Mouse (Mus musculus) left cerebral cortex, postnatal 14 days (tissue): ENCODE measurements around the gene Gm3854. TPM values are rescaled to one million over a fixed set of nuclear protein-coding genes. Genes with fewer than 3 reads are reported as not detected.
"Not testable (repeated sequence)": the region's sequence is repeated elsewhere in the genome, so short reads cannot be mapped to it uniquely, and the experiment has no call there.

Experiments used
- DNase-seq, 2 experiments: peaks; one replicate each; pipeline ENCODE4 v3.0.0; 2021 to 2022; ENCODE audit warnings: low spot score in 2 of 2, mixed read lengths in 1 of 2
- intact Hi-C: fragments of 180-260 bp; cut with DNase I; formaldehyde crosslinking; loops from one replicate; pipeline ENCODE4 v1.15.1; 2025
- long read RNA-seq, 2 experiments: library from polyadenylated mRNA; stranded (forward); transcript quantifications; one replicate each; pipeline ENCODE4 v2.0.0; 2021
- total RNA-seq, 2 experiments: library from RNA; stranded (reverse); gene quantifications; 2 replicates each; pipeline ENCODE4 v1.2.3; 2021

The Gm3854 gene
- total RNA-seq: 1 to 10 TPM; 7.4 to 7.5 TPM
- long read RNA-seq, experiment 1, partial matches to known transcripts: 0 of 2 reads
- long read RNA-seq, experiment 1, other reads (novel, unspliced or antisense): 1 of 2 reads
- long read RNA-seq, experiment 2, partial matches to known transcripts: 0 of 2 reads
- long read RNA-seq, experiment 2, other reads (novel, unspliced or antisense): 1 of 2 reads

DNA sequence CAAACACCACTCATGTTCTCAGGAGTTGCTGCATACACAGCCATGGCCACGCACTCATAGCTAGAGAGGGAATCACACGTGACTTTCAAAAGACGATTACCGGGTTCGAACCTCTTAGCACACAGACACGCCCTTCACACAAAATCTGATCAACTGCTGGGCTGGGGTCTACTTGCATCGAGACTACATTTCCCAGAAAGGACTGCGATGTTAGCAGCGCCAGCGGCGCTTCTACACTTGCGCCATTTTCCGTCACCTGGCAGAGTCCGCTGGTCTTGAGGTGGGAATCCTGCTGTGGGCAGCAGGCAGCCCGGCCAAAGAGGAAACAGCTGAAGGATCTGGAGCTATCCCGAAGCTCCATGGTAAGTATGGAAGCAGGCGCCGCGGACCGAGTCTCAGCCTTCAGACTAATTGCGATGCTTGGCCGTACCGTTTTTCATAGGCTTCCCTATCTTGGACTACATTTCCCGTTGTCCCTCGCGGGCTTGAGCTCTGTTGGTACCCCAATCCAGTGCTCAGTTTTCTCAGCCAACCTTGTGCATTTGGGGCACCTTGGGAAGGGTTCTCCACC is at the start of gene Gm3854:
TSS of gene Gm3854 (plus strand) at position 259 of the 571 bp plus-strand sequence.
- peak; percentile 79 to 81 for DNase-seq
- intact Hi-C loops: no loop called here

GRCm38 (mm10) chr7:6300796-6301195 is 42.8 kb upstream of the Gm3854 start:
- DNase-seq, intact Hi-C loops: not testable (repeated sequence)

DNA sequence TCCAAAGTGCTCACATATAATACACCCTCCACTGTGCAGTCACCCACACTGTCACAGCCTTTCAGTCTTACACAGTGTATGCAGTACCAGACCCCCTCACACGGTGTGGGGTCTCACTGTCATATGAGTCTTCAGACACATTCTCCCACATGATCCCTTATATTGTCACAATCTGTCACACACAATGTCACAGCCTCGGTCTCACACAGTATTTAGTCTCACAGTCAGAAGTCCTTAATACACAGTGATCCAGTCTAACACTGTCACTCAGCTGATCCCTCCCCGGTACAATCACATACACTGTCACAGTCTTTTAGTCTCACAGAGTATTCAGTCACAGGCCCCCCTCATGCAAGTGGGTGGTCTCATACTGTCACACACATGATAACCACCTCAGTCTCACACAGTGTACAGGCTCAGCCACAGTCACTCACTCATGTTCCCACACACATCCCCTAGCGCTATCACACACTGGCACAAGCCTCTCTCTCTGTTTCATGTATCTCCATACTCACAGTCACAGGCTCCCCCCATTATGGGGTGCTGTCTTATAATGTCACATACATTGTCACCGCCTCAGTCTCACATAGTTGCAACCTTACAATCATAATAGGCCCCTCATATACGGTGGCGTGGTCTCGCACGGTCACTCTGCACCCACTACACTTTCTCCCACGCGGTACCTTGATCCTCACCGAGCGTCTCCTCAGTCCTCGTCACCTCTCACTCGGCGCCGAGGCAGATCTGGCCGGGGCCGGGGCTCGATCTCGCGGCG is 12.9 kb upstream of the Gm3854 start:
- intact Hi-C loops: no loop called here
- DNase-seq: peak; percentile 40 to 81

- peak; percentile 89 to 90 for DNase-seq
- intact Hi-C loops: no loop called here
These were observed 12.2 kb upstream of the Gm3854 start, which contains the start of gene Zfp583 for GRCm38 (mm10) chr7:6331233-6331956. Gene Zfp583 (minus strand): TSS chr7:6331285.

- no peak for DNase-seq
- intact Hi-C loops: no loop called here
These were observed 3.7 kb upstream of the Gm3854 start for GRCm38 (mm10) chr7:6339865-6340264.

DNA sequence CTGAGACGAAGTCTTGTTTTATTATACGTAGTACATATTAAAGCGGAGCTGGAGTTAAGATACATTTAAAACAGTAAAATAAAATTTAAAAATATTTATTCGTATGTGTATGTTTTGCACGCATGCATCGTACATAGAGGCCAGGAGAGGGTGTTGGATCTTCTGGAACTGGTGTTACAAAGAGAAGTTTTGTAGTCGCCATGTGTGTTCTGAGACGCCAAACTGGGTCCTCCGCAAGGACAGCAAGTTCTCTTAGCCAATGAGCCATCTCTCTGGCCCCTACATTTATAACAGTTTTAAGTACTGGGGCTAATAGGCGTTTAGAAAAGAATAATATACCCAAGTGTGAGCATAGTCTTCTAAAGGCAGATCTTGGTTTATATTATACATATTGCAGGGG is 565 bp downstream of the Gm3854 start:
- intact Hi-C loops: no loop called here
- DNase-seq: no peak

GRCm38 (mm10) chr7:6358121-6358520 is 14.6 kb downstream of the Gm3854 start:
- intact Hi-C loops: loop anchor here (10.0 kb wide), 2 partner anchors 347 to 577 kb away; no protein-coding TSS in a partner anchor
- no peak for DNase-seq

GRCm38 (mm10) chr7:6358937-6359590 is 15.5 kb downstream of the Gm3854 start:
- intact Hi-C loops: loop anchor here (10.0 kb wide), 2 partner anchors 346 to 576 kb away; no protein-coding TSS in a partner anchor
- peak; percentile 35 to 55 for DNase-seq

DNA sequence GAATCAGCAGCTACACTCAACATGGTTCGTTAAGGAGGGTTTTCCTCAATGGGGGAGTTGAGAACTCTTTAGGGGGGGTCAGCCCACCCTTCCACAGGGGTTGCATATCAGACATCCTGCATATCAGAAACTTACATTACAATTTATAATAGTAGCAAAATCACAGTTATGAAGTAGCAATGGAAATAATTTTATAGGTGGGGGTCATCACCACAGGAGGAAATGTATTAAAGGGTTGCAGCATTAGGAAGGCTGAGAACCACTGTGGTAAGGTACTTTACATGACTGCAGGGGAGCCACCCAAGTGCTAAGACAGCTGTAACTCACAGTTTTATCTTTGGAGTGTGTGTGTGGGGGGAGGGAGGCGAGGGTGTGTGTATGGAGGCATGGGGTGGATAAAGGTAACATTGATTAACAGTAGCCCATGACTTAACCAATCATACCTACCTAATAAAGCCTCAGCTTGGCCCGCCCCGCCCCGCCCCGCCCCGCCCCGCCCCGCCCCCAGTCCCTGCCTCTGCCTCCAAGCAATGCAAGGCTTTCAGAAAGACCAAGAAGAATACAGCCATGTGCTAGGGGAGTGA is 17.0 kb downstream of the Gm3854 start:
- intact Hi-C loops: loop anchor here (5.0 kb wide), 2 partner anchors 57 to 72 kb away; no protein-coding TSS in a partner anchor
- DNase-seq: no peak

GRCm38 (mm10) chr7:6361756-6362155 is 18.2 kb downstream of the Gm3854 start:
- intact Hi-C loops: loop anchor here (5.0 kb wide), 2 partner anchors 56 to 71 kb away; no protein-coding TSS in a partner anchor
- no peak for DNase-seq

DNA sequence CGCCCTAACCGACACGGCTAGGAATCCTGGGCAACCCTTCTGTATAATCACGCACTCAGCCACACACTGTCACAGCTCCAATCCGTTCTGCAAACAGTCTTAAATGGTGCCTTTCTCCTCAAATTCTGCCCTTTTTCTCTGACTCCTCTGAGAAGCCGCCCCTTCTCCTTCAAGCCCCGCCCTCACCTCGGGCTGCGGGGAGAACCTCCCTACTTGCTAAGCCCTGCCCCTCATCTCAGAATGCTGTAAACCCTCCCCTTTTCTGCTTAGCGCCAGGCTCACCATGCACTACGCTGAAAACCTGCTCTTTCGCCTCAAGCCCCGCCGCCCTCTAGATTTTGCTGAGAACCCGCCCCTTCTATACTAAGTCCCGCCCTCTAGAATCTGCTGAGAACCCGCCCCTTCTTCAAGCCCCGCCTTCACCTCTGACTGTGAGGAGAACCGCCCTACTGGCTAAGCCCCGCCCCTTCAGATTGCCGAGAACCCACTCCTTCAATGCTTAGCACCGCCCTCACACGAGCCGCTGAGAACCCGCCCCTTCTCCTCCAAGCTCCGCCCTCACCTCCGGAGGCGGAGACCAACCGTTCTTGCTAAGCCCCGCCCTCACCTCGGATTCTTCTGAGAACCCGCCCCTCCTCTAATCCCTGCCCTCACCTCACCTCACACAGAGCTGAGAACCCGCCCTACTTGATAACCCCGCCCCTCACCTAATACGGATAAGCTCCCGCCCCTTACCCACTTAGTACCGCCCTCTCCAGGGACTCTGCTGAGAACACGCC is 18.9 kb downstream of the Gm3854 start:
- intact Hi-C loops: loop anchor here (5.0 kb wide), 2 partner anchors 55 to 70 kb away; no protein-coding TSS in a partner anchor
- DNase-seq: peak; percentile 98 to 99

- peak in 1 of 2 experiments; percentile 86 for DNase-seq
- intact Hi-C loops: loop anchor here (5.0 kb wide), 2 partner anchors 54 to 69 kb away; no protein-coding TSS in a partner anchor
These were observed 19.5 kb downstream of the Gm3854 start, which contains the start of gene Zfp78 for GRCm38 (mm10) chr7:6363047-6363488. Gene Zfp78 (plus strand): TSS chr7:6363280.

DNA sequence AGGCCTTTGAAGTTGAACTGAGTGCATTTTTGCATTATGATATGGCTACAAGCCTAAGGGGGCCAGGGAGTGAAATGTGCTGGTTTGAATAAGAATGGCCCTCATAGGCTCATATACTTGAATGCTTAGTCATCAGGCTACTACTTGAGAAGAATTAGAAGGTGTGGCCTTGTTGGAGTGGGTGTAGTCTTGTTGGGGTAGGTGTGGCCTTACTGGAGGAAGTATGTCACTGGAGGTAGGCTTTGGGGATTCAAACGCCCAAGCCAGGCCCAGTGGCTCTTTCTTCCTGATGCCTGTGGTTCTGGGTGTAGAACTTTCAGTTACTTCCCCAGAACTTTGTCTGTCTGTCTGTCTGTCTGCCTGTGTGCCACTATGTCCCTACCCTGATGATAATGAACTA is 21.2 kb downstream of the Gm3854 start:
- intact Hi-C loops: loop anchor here (5.0 kb wide), 2 partner anchors 53 to 68 kb away; no protein-coding TSS in a partner anchor
- no peak for DNase-seq

- intact Hi-C loops: no loop called here
- DNase-seq: no peak
These were observed 23.6 kb downstream of the Gm3854 start for GRCm38 (mm10) chr7:6367185-6367584.

- intact Hi-C loops: not testable (repeated sequence)
These were observed 24.6 kb downstream of the Gm3854 start for GRCm38 (mm10) chr7:6368146-6368545.

GRCm38 (mm10) chr7:6369460-6369859 is 25.9 kb downstream of the Gm3854 start:
- intact Hi-C loops: no loop called here
- DNase-seq: no peak

More at GRCm38 (mm10) chr7:6368146-6368545, 24.6 kb downstream of the Gm3854 start:
- not testable (repeated sequence) for DNase-seq

DNA sequence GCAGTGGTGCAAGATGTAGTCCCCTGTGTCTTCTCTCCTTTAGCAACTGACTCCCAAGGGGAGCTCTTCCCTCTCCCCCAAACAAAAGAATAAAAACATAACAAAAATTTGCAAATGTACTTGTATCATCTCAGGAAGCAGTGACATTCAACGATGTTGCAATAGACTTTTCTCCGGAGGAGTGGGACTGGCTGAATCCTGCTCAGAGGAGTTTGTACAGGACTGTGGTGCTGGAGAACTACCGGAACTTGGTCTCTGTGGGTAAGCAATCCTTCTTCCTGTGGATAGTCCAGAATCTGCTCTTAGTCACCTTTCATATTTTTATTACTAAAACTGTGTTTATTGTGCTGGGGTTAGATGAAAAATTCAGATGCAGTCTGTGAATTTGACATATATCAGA is 29.4 kb downstream of the Gm3854 start:
- no peak for DNase-seq
- intact Hi-C loops: no loop called here
